Mouse (Mus musculus) bone marrow macrophage, adult 2 months (primary cell): ENCODE data around the gene Slc38a1.

ENCODE experiments used
- CTCF ChIP-seq: IDR thresholded peaks from 2 replicates; pipeline ENCODE4 v1.5.1; 2012; ENCODE audit warnings: low read depth, mild to moderate bottlenecking, low read length, moderate library complexity
- POLR2A ChIP-seq: IDR thresholded peaks from 2 replicates; pipeline ENCODE4 v1.6.1; 2012; ENCODE audit warnings: mild to moderate bottlenecking, low read depth, low read length, borderline replicate concordance

- TF ChIP-seq CTCF (no peak), POLR2A (no peak)
Observed at GRCm38 (mm10) chr15:96689919-96690318, 47.2 kb upstream of the Slc38a1 start.
